Mouse (Mus musculus) neural tube, embryonic 14.5 days (tissue): ENCODE measurements around the gene Ntm. TPM values are rescaled to one million over a fixed set of nuclear protein-coding genes. Genes with fewer than 3 reads are reported as not detected.

Source experiments
- ATAC-seq: fragments of 200-750 bp; cut with Nextera tagmentation; 2 replicates; pipeline ENCODE4 v1.8.0; 2017; ENCODE audit warnings: low read depth, mild to moderate bottlenecking, moderate TSS enrichment, moderate library complexity
- H3K27ac ChIP-seq: fragments of 300-500 bp; sonication (generic); 2 replicates; pipeline ENCODE4 v1.5.1; 2014; ENCODE audit warnings: low read depth, mild to moderate bottlenecking, control low read depth, low read length, moderate library complexity, mixed read lengths
- H3K27me3 ChIP-seq: fragments of 300-500 bp; sonication (generic); 2 replicates; pipeline ENCODE4 v1.6.1; 2014; ENCODE audit warnings: low read length; ENCODE audit not compliant: control insufficient read depth, insufficient read depth
- H3K36me3 ChIP-seq: fragments of 300-500 bp; sonication (generic); 2 replicates; pipeline ENCODE4 v1.6.1; 2014; ENCODE audit warnings: low read length, mixed read lengths; ENCODE audit not compliant: control insufficient read depth, insufficient read depth
- H3K4me1 ChIP-seq: fragments of 300-500 bp; sonication (generic); 2 replicates; pipeline ENCODE4 v1.6.1; 2014; ENCODE audit warnings: low read length; ENCODE audit not compliant: control insufficient read depth, insufficient read depth
- H3K4me2 ChIP-seq: fragments of 300-500 bp; sonication (generic); 2 replicates; pipeline ENCODE4 v1.6.1; 2014; ENCODE audit warnings: mild to moderate bottlenecking, low read depth, low read length, control low read depth
- H3K4me3 ChIP-seq: fragments of 300-500 bp; sonication (generic); 2 replicates; pipeline ENCODE4 v1.5.1; 2014; ENCODE audit warnings: low read depth, low read length, control low read depth, mixed read lengths
- H3K9ac ChIP-seq: fragments of 300-500 bp; sonication (generic); replicated peaks from 2 replicates; pipeline ENCODE4 v1.6.1; 2014; ENCODE audit warnings: low read depth, mild to moderate bottlenecking, control low read depth, low read length, mixed read lengths
- H3K9me3 ChIP-seq: fragments of 300-500 bp; sonication (generic); 2 replicates; pipeline ENCODE4 v1.6.1; 2016; ENCODE audit warnings: low read length; ENCODE audit not compliant: control insufficient read depth
- WGBS: fragments of 180-500 bp; shearing (Covaris S2); extraction: QIAGEN DNeasy Blood & Tissue Kit; methylation state at CpG from one replicate; pipeline ENCODE4 v1.1.7; 2014; 5-methylcytosine and 5-hydroxymethylcytosine counted together
- polyA plus RNA-seq: library from polyadenylated mRNA; unstranded; fragments of >200 nt; fragmentation: Nextera tagmentation; extraction: Ambion mirVana; gene quantifications from 2 replicates; pipeline ENCODE4 v1.2.1, GENCODE M21; 2014

Gene Ntm
- polyA plus RNA-seq, 1 experiment from 2014 or later, result 237 TPM

DNA sequence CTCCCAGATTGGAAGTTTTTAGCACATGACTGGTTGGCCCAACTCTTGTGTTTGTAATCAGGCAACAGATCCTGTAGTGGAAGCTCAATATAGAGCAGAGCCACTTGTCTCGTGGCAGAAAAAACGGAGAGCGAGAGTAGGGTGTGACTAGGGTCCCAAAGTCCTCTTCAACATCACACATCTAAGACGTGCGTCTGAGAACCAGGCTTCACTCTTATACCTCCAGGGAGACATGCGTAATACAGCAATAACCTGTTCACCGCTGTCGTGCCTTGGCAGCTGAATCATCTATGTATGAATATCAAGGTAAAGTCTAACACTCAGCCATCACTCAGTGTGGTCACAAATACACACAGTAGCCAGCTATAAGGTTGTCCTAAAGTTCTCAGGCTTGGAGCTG is 412.8 kb downstream of the Ntm start:
- Histone ChIP-seq H3K4me2 (no peak overlapping the region), H3K9ac (no peak overlapping the region), H3K9me3 (no peaks in the 10 kb centered on the region), H3K4me3 (no peak overlapping the region), H3K36me3 (no peaks in the 10 kb centered on the region), H3K27ac (no peak overlapping the region), H3K4me1 (no peaks in the 10 kb centered on the region), H3K27me3 (no peaks in the 10 kb centered on the region)
- WGBS, result 89% methylated on average over 8 of the region's 8 CpGs
- no peak for ATAC-seq

DNA sequence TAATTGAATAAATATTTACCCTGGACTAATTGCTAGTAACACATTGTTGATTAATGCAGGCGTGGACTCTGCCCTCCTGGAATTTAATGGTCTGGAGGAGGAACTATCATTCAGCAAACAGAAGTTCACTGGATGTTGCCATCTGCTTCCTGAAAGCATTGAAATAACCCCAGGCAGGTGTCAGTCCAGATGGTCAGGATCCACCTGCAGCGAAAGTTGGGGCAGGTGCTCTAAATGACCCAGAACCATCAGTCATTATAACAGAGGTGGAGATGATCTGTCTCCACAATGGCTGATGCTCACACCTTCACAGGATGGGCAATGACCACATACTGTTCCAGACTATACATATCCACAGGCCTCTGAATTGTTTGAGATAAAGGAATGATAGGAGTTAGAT is 426.5 kb downstream of the Ntm start:
- Histone ChIP-seq H3K9me3 (no peaks in the 10 kb centered on the region), H3K27ac (no peak overlapping the region), H3K36me3 (no peaks in the 10 kb centered on the region), H3K27me3 (no peaks in the 10 kb centered on the region), H3K4me2 (no peak overlapping the region), H3K9ac (no peak overlapping the region), H3K4me3 (no peak overlapping the region), H3K4me1 (no peaks in the 10 kb centered on the region)
- 83% methylated on average over 2 of the region's 2 CpGs for WGBS
- no peak for ATAC-seq

DNA sequence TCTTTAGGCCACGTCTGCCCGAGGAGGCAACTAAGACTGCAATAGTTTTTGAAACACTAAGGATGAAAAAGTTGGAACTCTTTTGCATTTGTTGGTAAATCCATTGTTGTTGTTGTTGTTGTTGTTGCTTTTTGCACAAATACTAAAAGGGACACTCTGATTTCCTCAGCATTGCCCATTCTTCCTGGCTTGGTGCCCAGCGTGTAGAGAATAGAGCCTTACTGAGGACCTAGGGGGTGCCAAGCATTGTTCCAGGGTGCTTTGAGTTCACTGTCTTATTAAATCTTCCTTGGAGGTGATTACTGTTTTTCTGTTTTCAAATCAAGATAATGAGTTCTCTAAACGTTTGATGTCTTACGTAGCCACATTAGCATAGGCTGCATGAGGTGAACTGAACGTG is 428.2 kb downstream of the Ntm start:
- H3K36me3 ChIP-seq, result no peaks in the 10 kb centered on the region
- 76% methylated on average over 6 of the region's 6 CpGs for WGBS
- H3K27ac ChIP-seq, result no peak overlapping the region

DNA sequence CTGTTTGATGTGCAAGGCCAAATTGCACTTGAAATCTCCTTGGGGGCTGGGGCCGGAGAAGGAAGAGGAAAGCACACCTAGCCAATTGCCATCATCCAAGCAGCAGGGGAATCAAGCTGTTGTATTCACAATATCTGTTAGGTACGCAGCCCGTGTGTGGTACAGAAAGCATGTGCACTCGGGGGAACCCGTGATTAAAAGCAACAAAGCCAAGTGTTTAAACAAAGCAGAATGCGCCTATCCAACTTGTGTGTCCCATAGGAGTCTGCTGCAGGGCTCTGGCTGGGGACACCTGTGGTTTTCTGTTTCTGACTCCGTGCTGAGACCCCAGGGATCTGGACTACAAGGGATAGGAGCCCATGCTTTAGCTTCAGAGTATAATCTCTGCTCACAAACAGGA is 428.6 kb downstream of the Ntm start:
- Histone ChIP-seq H3K4me1 (no peaks in the 10 kb centered on the region), H3K27ac (no peak overlapping the region), H3K9me3 (no peaks in the 10 kb centered on the region), H3K4me2 (no peak overlapping the region), H3K27me3 (no peaks in the 10 kb centered on the region), H3K9ac (no peak overlapping the region), H3K4me3 (no peak overlapping the region), H3K36me3 (no peaks in the 10 kb centered on the region)
- 47% methylated on average over 7 of the region's 7 CpGs for WGBS
- no peak for ATAC-seq

More for the DNA sequence above, 428.2 kb downstream of the Ntm start:
- Histone ChIP-seq H3K9ac (no peak overlapping the region), H3K4me2 (no peak overlapping the region), H3K9me3 (no peaks in the 10 kb centered on the region), H3K27me3 (no peaks in the 10 kb centered on the region), H3K4me3 (no peak overlapping the region), H3K4me1 (no peaks in the 10 kb centered on the region)
- no peak for ATAC-seq

DNA sequence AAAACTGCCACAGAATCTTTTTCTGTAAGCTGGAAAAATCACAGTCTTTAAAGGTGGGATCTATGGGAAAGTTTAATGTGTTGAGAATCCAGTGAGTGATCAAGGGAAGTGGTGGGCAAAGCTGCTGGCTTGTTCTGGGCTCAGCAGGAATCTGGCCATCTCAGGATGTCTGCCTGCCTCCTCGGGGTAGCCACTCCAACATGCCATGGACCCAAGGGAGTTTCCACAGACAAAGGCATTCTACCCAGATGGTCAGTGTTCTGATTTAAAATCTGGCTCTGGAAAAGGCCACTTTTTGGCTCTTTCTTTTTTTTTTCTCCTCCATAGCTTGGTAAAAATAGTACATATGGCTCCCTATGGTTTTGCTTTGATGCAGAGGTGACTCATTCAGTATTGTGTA is 429.4 kb downstream of the Ntm start:
- H3K36me3 ChIP-seq, result no peaks in the 10 kb centered on the region
- no peaks in the 10 kb centered on the region for H3K27me3 ChIP-seq
- H3K4me2 ChIP-seq, result no peak overlapping the region
- H3K4me3 ChIP-seq, result no peak overlapping the region
- 31% methylated on average over 1 of the region's 1 CpGs for WGBS
- no peak for ATAC-seq
- no peaks in the 10 kb centered on the region for H3K9me3 ChIP-seq
- no peak overlapping the region for H3K27ac ChIP-seq
- H3K4me1 ChIP-seq, result no peaks in the 10 kb centered on the region
- no peak overlapping the region for H3K9ac ChIP-seq

DNA sequence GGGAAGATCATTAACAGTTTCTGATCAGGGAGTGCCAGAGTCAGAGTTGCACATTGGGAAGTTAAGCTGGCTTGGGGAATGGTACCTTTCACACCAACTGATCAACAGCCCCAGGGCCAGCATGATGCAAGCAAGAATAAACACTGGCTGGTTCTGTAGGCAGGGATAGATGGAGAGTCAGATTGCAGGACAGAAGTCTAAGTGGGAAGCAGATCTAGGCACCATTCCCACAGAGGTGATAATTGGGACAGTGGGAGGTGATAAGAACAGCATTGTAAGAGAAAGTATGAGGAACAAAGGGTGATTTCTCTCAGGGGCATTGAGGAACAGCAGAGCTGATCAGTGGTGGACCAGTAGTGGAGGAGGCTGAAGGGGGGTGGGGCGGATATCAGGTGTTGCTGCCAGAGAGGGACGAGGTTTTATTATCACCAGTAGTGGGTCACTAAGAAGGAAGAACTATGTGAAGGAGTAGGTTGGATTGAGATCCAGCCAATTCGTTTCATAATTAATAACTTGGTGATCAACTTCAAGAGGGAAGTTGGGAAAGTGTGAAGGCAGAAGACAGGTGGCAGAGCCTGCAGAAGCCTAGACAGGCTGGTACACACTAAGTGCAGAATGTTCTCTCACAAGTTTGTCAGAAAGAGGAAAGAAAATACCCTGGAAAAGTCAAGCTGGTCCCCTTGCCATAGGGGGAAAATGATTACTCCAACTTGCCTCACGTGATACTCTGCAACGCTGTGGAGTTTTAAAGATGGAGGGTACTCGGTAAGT is 431.6 kb downstream of the Ntm start:
- Histone ChIP-seq H3K27ac (no peak overlapping the region), H3K4me2 (no peak overlapping the region), H3K4me1 (no peaks in the 10 kb centered on the region), H3K36me3 (no peaks in the 10 kb centered on the region), H3K9me3 (no peaks in the 10 kb centered on the region), H3K9ac (no peak overlapping the region), H3K4me3 (no peak overlapping the region), H3K27me3 (no peaks in the 10 kb centered on the region)
- no peak for ATAC-seq
- 87% methylated on average over 6 of the region's 6 CpGs for WGBS

DNA sequence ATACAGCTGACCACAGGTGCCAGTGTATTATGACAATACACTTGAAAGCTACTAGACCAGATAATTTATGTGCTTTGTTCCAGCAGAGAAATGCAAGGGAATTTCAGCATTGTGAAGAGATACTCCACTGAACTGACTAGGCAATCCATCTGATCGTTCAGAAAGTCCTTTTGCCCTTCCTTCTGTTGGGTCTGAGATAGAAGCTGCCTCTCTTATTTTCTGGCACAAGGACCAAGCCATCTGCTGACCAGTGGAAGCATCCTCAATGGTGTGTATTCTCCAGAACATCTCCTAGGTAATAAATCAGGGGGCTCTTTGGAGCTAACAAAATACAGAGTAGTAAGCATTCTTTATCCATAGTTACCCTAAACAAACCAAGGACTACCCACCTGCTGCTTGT is 438.8 kb downstream of the Ntm start:
- Histone ChIP-seq H3K4me1 (peaks cover 8% of the 10 kb centered on the region; the same call in 1 of the 2 replicates), H3K4me2 (no peak overlapping the region), H3K9ac (no peak overlapping the region), H3K27me3 (no peaks in the 10 kb centered on the region), H3K36me3 (no peaks in the 10 kb centered on the region), H3K9me3 (no peaks in the 10 kb centered on the region), H3K27ac (no peak overlapping the region), H3K4me3 (no peak overlapping the region)
- 58% methylated on average over 1 of the region's 1 CpGs for WGBS
- ATAC-seq, result no peak

DNA sequence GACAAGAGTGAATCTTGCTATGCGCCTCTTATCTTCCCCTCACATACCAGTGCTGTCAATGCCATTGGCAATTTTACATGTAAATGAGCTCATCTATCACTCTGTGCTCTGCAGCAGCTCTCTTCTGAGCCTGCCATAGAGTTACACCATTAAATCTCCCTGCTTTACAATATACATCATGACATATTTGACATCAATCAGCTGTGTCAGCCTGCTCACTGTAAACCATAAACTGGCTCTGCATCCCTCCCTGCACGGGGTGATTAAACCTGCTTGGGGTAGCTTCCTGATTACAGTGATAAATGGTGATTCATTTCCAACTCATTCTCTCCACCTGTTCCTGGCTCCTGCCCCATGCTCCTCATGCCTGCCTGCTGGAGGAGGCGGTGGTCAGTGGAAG is 439.7 kb downstream of the Ntm start:
- Histone ChIP-seq H3K27me3 (no peaks in the 10 kb centered on the region), H3K4me2 (no peak overlapping the region), H3K9me3 (no peaks in the 10 kb centered on the region), H3K27ac (no peak overlapping the region), H3K36me3 (no peaks in the 10 kb centered on the region), H3K4me3 (no peak overlapping the region), H3K9ac (no peak overlapping the region), H3K4me1 (peaks cover 8% of the 10 kb centered on the region; the same call in 1 of the 2 replicates)
- 32% methylated on average over 3 of the region's 3 CpGs for WGBS
- ATAC-seq, result peak; percentile 89

DNA sequence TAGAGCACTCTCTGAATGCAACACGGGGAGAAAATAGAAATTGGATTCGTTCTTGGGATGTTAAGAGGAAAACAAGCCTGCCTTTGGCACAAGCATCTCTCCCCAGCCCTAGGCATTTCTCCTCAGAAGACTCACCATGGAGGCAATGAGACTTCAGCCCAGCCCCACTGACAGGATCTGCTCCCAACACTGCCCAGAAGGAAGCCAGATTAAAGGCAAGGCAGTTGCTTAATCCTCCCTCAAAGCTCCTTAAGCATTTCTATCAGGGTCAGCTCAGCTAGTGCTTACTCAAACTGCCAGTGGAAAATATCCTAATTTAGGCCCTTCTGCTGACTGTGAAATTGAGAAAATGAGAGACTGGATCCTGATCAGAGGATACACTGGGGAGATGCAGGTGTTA is 443.8 kb downstream of the Ntm start:
- H3K4me3 ChIP-seq, result no peak overlapping the region
- no peak overlapping the region for H3K9ac ChIP-seq
- no peak overlapping the region for H3K4me2 ChIP-seq
- H3K27me3 ChIP-seq, result no peaks in the 10 kb centered on the region
- ATAC-seq, result no peak
- no peaks in the 10 kb centered on the region for H3K36me3 ChIP-seq
- 89% methylated on average over 2 of the region's 2 CpGs for WGBS
- no peaks in the 10 kb centered on the region for H3K9me3 ChIP-seq
- no peak overlapping the region for H3K27ac ChIP-seq
- H3K4me1 ChIP-seq, result peaks cover 21% of the 10 kb centered on the region; the same call in 1 of the 2 replicates
